Mouse (Mus musculus) ovary, adult 18-20 months (tissue): ENCODE results near the gene Antxr2.

Experiments
- DNase-seq: peaks from one replicate; pipeline ENCODE4 v3.0.0; 2022; ENCODE audit warnings: low spot score, mixed read lengths

Antxr2 gene

DNA sequence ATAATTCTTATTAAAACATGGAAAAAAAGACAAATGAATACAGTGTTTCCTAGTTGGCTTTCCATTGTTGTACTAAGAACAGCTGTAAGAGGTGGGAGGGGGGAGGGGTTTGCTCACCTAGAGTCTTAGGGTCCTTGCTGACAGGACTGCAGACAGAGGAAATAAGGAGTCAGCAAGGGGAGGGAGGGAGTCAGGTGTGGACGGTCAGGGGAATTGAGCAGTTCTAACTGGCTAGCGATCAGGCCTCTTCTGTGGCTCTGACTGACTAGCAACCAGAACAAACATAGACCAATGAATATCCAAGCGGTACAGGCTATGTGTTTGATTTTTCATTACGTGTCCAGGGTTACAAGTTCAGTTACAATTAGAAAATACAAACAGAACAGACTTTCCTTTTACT lies 35.0 kb downstream of the Antxr2 start:
- DNase-seq = no peak

DNA sequence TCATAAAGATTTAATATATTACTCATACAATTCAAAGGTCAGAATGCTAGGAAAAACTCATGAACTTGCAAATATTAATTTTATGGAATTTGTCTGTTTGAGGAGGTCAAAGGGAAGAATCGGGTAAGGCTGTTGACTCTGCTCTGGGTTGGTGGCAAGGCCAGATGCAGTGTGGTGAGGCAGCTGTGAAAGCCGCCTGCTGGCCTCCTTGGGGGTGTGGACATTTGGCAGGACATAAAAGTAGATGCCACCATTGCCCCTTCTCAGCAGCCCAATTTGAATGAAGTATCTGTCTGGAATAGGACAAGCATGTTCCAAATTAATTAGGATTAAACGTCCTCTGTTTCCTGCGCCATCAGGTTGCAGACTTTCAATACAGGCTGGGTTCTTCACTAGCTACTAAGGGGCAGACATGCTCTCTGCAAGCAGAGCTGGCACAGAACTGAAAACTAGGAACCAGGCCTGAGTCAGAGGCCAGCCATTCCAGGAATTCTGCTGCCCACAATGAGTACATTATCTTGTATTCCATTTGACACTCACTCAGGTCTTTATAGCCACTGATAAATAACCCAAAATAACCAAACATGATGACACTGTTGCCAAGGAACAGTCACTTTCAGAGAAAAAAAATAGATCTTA lies 44.1 kb downstream of the Antxr2 start:
- peak; percentile 25 for DNase-seq

DNA sequence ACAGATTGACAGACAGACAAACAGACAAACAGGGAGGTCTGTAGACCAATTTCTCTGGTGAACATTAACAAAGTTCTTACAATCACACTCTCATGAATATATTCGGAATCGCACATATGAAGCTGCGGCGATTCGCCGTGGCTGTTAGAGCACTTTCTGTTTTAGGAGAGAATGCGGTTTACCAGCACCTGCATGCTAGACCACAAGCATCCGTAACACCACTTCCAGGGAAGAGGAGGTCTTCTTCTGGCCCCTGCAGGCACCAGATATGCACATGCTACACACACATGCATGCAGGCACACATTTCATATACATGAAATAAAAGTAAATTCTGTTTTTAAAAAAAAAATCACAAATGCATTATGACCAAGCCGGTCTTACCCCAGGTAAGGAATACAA lies 47.5 kb downstream of the Antxr2 start:
- no peak for DNase-seq

DNA sequence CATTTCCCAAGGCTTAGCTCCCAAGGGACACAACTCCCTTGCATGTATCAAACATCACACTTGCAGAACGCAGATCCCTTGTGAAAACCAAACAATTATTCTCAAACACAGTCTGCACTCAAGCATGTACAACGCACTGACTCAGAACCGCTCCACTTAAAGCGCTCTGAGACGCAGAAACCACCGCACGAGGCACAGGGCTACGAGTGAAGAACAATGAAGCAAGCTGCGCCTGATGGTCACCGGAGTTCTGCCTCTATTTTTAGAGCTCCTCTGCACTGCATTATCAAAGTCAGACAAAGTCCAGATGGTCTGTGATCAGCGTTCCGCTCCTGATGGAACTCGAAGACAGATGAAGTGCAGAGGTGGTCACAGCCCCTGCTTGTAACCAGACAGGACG lies 50.4 kb downstream of the Antxr2 start:
- no peak for DNase-seq

DNA sequence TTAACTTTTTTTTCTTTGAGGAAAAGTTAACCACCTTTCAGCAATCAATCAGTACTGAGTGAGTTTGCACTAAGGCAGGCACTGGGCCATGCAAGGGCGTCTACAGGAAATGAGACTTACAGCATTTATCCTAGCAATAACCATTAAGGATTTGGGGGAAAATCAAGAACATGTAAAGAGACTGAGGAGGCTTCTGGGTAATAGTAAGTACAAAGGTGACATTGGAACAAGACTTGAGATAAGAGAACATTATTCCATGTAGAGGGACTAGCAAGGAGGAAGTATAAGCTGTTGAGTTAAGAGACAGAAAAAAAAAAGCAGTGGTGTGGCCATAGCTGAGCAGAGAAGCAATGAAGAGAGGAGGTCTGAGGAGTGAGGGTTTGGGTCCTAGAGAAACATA lies 57.5 kb downstream of the Antxr2 start:
- no peak for DNase-seq

DNA sequence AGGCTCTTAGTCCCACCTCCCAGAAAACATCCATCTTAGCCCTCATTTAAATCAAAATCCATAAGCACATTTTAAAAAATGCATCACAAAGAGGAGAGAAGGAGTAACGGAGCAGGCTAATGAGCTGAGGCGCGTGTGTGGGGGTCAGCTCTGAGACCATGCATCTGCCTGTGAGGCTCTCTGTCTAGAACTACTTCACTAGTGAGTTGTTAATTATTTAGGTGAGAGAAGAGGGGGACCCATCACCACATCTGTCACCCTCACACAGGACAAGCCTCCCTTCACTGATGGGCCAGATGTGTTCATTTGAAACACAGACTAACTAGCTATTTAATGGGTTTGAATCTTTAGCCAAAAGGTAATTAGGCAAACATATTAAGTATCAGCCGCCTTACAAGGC lies 58.8 kb downstream of the Antxr2 start:
- DNase-seq = no peak

DNA sequence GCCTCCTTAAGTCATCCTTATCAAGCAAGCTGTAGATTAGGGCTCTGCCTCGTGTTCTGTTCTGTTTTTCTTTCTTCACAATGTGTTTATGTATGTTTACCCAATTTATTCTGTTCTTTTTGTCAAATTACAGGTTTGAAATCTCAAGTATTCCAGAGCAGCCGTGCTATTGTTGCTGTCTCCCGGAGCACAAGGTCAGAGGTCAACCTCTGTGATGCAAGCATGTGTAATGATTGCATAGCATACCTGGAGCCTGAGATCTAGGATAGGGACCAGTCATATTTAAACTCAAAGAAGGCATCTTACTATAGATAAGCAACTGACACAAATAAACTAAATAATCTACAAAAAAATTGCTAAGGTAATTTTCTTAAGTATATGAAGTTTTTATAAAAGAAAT lies 59.6 kb downstream of the Antxr2 start:
- no peak for DNase-seq

DNA sequence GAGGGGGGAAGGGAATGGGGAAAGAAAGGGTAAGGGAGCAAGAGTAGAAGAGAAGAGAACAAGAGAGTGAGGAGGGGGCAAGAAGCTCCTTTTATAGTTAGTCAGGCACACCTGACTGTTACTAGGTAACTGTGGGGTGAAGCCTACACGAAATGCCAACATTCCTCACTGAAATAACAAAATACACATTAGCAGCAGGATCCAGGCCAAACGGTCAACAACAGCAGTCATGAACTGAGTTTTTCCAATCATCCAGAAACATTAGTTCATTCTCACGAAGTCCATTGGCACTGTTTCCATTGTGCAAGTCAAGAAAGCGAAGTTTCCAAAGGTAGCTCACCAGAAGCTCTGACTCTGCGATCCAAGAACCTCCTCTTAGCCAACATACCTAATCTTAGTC lies 63.8 kb downstream of the Antxr2 start:
- DNase-seq = no peak

DNA sequence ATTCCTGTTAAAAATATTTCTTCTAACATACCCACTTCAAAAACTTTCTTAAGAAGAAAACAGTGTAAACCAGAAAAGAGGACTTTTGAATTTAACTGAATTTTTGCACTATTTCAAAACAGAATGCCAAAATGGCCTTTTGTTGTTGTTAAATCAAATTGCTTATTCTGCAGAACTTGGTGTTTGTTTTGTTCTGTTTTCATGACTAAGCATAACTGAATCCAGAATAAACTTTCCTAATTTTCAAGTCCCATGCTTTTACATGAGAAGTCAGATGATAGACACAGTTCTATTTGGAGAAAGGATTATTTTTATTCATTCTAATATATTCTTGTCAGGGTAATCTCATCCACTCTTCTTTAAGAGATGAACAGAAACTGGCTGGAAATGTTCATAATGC lies 64.7 kb downstream of the Antxr2 start:
- no peak for DNase-seq

DNA sequence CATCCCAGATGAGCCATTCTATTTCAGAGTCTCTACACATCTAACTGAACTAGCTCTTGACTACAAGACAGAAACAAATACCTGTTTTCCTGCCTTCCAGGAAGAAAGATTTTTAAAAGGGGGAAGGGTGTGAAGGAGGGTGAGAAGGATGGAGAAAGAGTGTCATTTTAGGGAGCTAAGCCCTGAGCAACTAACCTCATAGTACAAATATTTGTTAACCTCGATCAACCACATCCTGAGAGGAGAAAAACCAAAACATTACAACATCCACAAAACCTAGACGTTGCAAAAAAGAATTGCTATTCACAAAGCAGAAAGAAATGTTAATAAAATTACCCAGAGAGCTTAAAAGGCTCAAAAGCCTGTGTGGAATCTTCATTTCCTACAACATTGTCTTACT lies 66.4 kb downstream of the Antxr2 start:
- DNase-seq = no peak

DNA sequence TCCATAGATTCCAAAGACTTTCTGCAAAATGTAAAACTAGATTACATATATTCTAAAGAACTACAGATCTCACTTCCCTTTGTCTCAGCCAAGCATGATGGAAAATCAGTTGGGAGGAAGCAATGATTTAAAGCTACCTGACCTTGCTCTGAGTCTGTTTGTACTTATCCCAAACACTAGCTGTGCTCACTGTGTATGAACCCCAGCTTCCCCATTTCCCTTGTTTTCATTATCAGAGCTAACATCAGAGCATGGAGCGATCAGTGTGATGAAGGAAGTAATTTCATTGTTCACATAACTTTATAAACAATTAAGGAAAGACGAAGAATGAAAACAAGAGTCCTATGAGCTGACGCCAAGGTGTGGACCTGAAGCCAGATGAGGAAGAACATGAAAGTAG lies 68.3 kb downstream of the Antxr2 start:
- DNase-seq = no peak

DNA sequence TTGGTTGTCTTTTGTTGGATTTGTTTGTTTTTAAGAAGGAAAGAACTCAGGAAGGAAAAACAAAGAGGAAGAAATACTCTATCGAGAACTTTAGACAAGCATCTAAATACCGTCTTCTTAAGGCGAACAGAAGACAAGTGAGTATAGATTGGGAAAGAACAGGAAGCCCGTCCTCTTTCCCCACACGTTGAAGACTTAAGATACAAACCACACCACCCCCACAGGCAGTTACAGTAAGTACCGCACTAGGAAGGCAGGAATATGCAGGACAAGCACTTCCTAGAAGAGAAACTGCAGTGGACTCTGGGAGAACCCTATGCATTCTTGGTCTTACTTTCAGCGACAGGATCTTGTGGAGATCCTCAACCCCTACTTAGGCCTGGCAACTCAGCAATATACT lies 69.1 kb downstream of the Antxr2 start:
- no peak for DNase-seq

DNA sequence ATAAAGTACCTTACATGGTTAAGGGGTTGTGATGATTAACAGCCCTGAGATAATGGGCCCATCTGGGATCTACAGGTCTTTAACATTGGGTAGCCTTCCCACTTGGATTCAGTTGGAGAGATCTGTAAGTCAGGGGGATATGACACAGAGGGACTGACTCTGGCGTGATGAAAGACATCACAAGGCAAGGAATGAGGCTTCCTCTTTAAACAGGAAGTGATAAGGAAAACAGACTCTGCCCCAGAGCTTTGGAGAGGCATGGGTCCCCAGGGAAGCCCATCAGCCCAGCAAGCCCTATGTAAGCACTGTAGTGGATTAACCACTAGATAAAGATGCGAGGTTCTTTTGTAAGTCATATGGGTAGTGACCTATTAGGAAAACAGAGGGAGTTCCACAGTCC lies 71.2 kb downstream of the Antxr2 start:
- no peak for DNase-seq

DNA sequence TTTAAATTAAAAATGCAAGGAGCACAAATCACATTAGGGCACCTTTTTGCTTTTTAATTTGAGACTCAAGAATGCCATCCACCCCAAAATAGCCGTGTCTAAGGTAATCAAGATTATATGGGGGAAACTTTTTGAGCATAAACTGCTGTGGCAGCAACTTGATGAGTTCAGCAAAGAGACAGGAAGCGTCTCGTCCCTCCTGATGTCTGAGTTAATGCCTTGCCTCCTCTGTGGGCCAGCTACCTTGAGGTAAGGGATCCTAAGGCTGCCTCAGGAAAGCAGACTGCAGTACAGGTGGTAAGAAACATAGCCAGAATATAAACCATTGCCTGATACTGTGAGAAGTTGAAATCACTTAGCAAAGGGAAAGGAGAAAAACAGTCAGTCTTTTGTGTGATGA lies 71.8 kb downstream of the Antxr2 start:
- no peak for DNase-seq

DNA sequence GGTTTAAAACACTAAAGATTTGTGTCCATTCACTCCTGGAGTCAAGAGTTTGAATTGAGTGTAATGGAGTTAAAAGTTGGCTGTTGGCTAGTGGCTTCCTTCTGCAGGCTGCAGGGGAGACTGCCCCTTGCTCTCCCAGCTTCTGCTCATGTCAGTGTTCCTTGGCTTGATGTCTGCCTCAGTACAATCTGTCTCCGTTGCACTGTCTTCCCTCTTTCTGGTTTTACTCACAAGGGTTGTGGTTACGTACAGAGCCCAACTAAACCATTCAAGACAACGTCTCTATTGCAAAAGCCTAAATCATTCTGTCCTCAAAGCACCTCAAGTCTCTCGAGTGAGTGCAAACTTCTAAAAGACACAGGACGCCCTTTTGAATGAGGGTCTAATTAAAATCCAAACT lies 73.3 kb downstream of the Antxr2 start:
- no peak for DNase-seq

DNA sequence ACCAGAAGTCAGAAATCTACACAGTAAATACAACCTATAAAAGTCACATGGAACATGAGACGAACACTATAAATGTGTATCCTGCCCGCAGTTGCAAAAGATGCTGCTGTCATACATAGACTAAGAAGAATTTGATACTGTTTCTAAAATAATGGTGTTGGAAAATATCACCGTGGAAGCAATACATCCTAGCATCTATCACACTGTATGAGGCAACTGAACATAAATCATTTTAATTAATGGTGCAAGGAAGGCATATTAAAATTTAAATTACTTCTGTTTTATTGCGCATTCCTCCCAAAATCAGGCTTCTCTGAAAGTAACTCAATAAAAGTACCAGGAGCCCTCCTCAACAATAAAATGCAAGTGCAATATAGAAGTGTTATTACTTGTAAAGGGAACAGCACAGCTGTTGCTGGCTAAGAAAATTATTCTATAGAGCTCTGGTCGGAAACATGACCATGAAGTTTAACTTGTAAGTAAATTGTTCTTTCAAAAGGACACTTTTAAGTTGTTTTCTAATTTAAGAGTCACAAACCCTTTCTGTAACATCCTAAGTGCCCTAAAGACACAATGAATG lies 76.6 kb downstream of the Antxr2 start:
- DNase-seq = no peak

DNA sequence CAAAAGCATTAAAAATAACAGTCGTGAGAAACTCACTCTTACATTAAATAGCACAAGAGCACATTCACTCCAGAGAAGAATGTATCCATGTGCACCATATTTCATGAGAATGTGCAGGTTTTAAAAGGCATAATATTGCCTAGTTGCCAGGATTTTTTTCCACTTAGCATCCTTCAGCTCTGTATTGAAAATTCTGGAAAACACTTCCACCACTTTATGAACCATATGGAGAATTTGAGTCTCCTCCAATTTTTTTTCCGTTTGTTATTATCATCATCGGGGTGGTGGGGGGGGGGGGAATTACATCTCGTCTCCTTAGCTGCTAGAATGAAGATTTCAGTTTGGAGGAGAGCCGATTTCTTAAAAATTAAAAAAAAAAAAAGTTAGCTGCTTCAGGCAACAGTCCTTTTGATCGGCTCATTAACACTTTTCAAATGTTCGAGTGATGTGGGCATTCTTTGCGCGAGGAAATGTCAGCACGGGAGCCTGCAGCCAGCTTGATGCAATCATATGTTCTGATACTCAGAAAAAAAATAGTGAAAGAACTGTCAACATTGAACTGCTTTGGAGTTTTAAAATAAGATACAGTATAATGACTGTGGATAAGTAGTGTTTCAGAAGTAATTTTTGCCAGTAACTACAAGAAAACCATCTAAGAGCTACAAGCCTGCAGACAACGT lies 77.5 kb downstream of the Antxr2 start:
- DNase-seq = no peak

DNA sequence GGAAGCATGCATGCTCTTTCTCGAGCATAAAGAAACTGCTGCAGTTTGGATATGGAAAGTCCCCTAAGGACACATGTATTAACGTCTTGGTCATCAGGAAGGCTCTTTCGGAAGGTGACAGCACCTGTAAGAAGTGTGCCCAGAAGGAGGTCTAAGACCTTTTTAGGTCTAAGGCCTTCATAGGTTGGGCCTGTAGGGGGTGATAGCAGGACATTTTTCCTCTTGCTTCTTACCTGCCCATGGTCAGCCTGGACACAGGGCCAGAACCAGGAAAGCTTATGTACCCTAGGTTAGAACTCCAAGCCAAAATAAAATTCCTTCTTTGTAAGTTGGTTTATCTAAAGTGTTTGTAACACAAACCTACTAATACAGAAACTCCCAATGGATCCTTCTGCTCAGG lies 83.6 kb downstream of the Antxr2 start:
- DNase-seq = no peak

DNA sequence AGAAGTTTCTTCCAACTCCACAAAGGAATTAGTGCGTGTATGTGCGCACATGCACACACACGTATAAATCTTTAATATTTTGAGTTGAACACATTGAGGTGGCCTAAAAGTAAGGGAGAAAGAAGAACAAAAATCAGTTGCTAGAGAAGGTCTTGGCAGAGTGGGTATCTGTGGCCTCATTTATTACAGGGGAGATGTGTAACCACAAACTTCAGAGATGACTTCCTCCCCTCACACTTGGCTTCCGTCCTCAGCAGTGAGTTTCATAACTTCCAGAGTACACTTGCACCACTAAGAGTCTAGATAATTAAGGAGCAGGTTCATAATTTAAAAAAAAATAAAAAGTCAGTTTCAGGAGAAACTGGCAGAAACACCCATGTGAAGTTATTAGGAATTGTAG lies 84.6 kb downstream of the Antxr2 start:
- no peak for DNase-seq

DNA sequence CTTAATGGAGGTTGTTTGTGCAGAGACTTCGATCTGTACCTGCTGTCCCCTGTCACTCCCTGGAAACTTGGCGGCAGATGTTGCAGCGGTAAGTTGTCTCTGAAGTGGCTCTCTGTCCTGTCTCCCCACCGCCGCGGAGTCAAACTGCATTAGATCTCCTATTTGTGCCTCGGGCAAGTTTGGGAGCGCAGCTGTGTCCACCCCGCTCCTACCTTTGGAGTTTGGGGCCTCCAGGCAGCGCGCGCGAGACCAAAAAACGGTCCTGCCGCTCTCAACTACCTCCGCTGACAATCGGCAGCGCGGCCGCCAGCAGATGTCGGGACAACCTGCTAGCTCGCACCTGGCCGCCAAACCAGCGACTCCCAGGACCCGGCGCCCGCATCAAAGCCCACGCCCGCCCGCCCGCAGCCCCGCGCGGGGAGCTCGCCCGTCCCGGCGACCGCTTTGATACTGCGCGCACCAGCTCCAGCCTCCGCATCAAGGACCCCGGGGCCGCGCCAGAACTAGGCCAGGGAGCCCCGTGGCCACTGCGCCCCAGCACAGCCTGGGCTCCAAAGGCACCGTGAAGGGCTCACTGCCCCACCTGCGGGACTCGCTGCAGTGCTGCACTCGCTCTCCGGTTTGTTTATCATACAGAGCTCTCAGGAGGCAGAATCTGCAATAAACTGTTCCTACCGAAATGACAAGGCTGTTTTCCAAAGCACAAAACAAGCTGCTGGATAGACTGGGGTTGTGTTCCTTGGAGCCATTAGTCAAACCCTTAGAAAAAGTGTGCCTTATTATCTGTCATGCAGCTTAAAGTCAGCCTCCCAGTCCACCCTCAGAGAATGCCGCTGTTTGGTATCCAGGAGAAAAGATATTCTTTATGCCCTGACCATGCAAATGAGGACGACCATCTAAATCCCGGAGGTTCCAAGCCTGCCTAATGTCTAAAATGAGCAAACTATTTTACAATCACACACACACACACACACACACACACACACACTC lies 95.4 kb downstream of the Antxr2 start:
- peak; percentile 12 for DNase-seq

DNA sequence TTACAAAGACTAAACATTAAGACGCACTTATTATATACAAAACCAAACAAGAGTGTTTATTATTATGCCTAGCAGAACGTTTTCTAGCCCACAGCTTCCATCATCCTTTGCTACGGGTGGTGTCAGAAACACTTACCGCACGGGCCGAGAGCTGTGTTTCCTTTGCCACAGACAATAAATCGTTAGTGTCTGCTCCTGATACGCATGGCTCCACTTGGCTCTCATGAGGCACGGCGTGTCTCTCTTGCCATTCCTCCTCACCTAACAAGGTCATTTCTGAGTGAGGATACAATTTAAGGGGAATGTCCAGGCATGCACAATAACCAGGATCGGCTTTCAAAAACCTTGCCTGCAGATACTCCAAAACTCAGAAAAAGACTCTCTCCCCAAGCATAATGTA lies 113.2 kb downstream of the Antxr2 start:
- no peak for DNase-seq

DNA sequence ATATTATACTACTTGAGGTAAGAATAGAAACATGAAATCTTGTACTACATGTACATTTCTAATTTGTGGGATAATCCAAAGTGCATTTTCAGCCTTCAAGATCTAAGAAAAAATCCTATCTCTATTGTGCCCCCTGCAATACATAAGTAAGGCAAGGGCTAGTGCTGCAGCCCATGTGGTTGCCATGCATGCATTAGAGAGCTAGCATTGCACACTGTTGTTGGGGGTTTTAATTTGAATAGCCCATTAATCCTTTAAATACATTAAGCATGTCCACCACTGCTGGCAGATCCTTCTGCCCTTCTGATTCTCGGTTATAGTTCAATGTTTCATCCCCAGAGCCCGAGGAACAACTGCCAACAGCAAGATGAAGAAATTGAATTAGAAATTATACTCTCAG lies 116.0 kb downstream of the Antxr2 start:
- no peak for DNase-seq

DNA sequence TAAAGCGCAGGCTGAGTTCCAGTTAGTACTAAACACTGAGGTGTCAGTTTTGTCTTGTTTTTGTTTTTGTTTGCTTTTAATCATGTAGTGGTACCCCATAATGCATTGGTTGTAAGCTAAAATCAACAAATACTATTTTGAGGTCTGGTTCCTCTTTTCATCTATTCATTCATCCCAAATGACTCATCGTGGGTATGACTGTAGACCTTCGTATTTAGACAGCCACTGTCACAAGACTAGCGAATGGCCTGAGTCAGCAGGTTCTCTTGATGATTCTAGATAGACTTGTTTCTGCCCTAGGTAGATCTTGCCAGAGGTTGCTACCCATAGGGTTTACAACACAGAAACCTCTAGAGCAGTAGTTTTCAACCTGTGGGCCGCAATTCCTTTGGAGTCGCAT lies 116.9 kb downstream of the Antxr2 start:
- DNase-seq = no peak
